Mouse (Mus musculus): Measurements from ENCODE around the gene Pdzrn3. TPM values are rescaled to one million over a fixed set of nuclear protein-coding genes. Genes with fewer than 3 reads are reported as not detected.

Pdzrn3 gene
- total RNA-seq, 2 experiments from 2014 or later = 8.6 to 9.0 TPM

DNA sequence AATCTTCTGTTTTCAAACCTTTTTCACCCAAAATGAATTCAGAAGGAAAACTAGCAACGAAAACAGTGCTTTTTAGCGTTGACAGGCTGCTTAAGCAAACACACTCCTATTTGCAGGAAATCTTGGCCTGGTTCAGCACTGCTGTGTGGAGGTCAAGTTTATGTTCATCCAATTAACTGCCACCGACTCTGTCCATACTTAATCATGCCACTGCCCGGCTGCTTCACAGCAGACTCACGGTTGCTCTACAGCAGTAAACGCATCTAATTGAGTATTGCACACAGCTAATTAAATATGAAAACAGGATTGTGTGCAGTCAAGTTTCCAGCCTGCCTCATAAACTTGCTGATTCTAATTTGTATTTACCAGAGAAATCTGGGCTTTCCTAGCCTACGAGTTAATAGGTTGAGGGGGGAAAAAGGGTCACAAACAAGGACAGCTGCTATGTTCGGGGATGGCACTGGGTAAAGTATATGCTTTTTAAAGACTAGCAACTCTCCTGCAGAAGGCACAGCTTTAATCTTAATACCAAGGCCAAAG lies 183.2 kb downstream of the Pdzrn3 start:
- no peak for DNase-seq

DNA sequence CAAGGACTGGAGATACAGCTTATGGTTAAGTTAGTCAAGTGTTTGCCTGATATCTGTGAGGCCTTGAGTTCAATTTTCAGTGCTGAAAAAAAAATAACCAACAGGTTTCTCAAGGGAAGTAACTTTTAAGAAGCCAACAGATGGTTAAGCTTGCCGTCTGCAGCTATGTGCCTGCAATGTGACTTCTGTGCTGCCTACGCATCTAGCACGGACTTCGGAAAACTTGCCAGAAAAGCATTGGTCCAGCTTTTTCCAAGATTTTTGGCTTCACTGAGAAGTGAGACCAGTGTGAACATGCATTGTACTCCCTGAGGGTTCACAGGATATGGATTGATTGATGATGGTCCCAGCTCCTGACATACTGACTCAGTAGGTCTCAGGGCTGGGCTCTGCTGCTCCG lies 186.1 kb downstream of the Pdzrn3 start:
- DNase-seq = peak in 1 of 2 experiments; percentile 13

- peak in 1 of 2 experiments; percentile 17 for DNase-seq
Measured at GRCm38 (mm10) chr6:101187322-101187721, 190.4 kb downstream of the Pdzrn3 start.

DNA sequence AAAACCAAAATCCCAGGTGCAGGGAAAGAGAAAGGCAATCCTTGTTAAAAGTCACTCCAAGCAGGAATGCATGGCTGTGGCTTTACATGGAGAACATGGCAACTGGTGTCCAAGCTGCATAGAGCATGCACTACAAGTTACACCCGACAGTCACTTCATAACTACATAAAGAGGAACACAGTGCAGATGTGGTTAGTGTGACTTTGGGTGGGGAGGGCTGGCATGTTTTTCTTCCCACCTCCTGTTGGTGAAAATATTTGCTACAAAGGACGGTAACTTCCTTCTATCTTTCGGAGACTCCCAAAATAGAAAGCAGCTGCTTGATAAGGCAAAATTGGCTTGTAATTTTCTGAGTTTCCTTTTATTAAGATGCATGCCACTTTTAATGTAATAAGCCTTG lies 190.8 kb downstream of the Pdzrn3 start:
- DNase-seq = no peak

DNA sequence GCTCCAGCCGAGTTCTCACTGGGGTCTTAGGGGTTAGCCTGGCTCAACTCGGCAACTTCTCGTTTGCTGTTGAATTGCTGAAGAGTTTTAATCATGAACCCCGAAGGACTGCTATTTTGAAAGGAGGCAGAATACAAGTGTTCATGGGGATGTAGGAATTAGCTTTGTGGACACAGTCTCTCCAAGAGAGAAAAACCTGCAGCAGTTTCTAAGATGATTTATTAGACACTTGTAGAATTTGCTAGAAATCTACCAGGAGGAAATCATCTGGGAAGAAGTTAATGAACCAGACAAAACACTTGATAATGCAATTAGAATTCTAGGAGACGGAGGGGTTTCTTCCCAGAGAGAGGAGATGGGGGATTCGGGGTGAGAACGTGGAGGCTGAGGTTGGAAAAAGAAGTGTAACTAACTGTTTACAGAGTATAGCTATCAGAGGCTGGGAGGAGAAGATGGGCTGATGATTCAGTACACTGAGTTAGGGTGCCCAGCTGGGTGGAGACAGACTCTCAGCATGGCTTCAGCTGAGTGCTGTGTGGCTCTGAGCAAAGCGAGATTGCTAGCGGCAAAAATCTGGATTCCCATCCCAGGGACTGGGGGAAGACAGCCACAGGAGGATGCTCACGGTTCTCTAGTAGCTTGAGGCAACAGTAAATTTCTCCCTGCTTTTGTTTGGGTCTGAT lies 193.5 kb downstream of the Pdzrn3 start:
- DNase-seq = peak; percentile 12 to 31

DNA sequence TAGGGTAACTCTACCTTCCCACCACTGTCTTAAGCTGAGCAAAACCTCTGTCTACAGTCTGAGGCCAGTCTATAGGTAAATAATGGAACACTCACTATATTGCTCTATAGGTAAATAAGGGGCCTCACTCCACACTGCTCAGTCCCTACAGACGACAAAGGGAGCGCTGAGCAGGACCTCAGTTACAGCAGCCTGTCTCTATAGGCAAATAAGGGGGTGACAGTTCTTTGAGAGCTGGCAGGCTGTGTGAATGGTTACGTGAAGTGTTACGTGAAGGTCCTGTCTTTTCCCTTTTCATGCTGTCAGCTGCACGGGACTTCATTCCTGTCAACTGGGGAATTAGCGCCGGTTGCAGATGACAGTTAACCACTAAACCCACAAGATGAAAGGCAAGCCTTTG lies 207.0 kb downstream of the Pdzrn3 start:
- no peak for DNase-seq

GRCm38 (mm10) chr6:101153511-101153921 lies 224.2 kb downstream of the Pdzrn3 start:
- no peak for DNase-seq

- no peak for DNase-seq
Measured at GRCm38 (mm10) chr6:101135368-101135767, 242.3 kb downstream of the Pdzrn3 start.

GRCm38 (mm10) chr6:101125396-101125795 lies 252.3 kb downstream of the Pdzrn3 start:
- no peak for DNase-seq

DNA sequence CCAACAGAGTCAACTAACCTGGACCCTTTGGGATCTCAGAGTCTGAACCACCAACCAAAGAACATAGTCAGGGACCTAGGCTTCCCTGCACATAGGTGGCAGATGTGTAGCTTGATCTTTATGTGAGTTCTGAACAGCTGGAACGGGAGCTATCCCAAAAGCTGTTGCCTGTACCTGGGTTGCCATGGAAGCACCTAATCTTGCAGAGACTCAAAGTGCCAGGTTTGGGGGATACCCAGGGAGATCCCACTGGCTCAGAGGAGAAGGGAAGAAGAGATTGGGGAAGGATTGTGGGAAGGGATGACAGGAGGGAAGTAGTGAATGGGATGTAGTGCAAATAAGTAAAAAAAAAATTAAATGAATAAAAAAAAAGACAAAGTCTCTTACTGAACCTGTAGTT lies 268.7 kb downstream of the Pdzrn3 start:
- DNase-seq = no peak

- DNase-seq = no peak
Measured at GRCm38 (mm10) chr6:101103506-101103905, 274.2 kb downstream of the Pdzrn3 start.

DNA sequence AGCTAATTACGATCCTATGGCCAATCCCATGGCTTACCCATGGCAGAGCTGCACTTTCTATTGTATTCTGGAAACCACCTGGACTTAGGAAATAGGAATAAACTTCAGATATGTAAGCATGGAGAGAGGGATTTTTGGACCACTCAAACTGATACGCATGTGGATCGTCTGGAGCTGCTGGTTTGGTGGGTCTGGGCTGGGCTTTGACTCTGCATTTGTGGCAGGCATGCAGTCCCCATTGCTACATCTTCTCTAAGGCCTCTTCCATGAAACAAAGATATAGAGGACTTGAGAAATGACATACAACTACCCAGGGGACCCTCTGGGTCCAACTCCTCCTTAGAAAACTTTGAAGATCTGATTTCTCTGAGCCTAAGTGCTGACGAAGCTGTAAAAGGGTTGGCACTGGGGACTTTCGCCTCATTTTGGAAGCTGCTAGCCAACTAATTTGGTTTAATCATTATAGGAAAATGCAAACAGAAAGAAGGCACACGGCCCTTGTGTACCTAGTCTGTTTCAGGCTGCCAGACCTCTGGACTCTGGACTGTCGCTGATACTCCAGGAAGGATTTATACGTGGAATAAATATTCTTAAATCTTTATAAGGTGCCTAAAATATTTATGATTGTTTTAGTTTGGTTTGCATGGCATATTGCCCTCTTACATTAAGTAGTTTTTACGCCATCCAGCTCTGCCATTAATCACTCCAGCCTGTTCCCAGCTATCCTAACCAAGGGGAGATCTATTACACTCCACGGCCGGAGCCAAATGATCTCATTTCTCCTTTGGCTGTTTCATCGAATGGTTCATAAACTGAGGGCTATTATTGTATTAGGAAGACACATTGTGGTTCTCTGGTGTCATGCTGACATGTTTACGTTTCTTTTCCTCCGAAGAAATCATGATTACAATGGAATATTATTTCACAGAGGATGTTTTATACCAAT lies 275.7 kb downstream of the Pdzrn3 start:
- no peak for DNase-seq

Data from layer of hippocampus, postnatal 36 days (tissue).